Mouse (Mus musculus) neural tube, embryonic 14.5 days (tissue): ENCODE data around the gene Gtf3a. TPM values are rescaled to one million over a fixed set of nuclear protein-coding genes. Genes with fewer than 3 reads are reported as not detected.

Source experiments
- polyA plus RNA-seq: library from polyadenylated mRNA; unstranded; fragments of >200 nt; fragmentation: Nextera tagmentation; extraction: Ambion mirVana; gene quantifications from 2 replicates; pipeline ENCODE4 v1.2.1, GENCODE M21; 2014

The Gtf3a gene
- polyA plus RNA-seq, 1 experiment from 2014 or later = 104 TPM

Other genes starting within 250 kb of the Gtf3a start
- 11.5 and 15.0 TPM in 2 replicates for gene Usp12, start 153.7 kb upstream of the Gtf3a start, polyA plus RNA-seq
- gene Rpl21, start 115.8 kb upstream of the Gtf3a start, polyA plus RNA-seq = 380 TPM in 2 replicates
- 8.9 and 9.1 TPM in 2 replicates for gene Rasl11a, start 103.6 kb upstream of the Gtf3a start, polyA plus RNA-seq
- gene Mtif3, start 15.1 kb downstream of the Gtf3a start, polyA plus RNA-seq = 25.2 and 34.7 TPM in 2 replicates
- gene Lnx2, start 127.9 kb downstream of the Gtf3a start, polyA plus RNA-seq = 3.9 and 6.6 TPM in 2 replicates
- 101 and 108 TPM in 2 replicates for gene Polr1d, start 128.4 kb downstream of the Gtf3a start, polyA plus RNA-seq
- gene Gsx1, start 240.0 kb downstream of the Gtf3a start, polyA plus RNA-seq = 1.5 and 2.0 TPM in 2 replicates